Mouse (Mus musculus) embryonic fibroblast, embryonic 13.5 days (primary cell): ENCODE measurements around the gene Gm15517.
A peak's percentile ranks its signal among the peaks of the same experiment; 100 is the strongest.

ENCODE experiments used
- CTCF ChIP-seq: IDR thresholded peaks from 2 replicates; pipeline ENCODE4 v1.5.1; 2011; ENCODE audit warnings: mild to moderate bottlenecking, control low read depth, low read length, moderate library complexity, borderline replicate concordance; ENCODE audit not compliant: insufficient read depth
- POLR2A ChIP-seq: IDR thresholded peaks from 2 replicates; pipeline ENCODE4 v1.6.1; 2011; ENCODE audit warnings: low read depth, mild to moderate bottlenecking, control low read depth, low read length, moderate library complexity

DNA sequence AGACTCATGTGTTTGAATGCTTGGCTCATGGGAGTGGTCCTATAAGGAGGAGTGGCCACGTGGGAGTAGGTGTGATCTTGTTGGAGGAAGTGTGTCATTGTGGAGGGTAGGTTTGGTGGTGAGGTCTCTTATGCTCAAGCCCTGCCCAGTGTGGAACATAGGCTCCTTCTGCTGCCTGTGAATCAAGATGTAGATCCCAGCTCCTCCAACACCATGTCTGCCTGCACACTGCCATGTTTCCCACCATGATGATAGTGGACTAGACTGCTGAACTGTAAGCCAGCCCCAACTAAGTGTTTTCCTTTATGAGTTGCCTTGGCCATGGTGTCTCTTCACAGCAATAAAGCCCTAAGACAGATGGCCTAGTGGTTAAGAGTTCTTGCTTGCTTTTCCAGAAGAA lies 17.2 kb upstream of the Gm15517 start:
- TF ChIP-seq CTCF: no peak
- TF ChIP-seq POLR2A: peak; percentile 52
